Mouse (Mus musculus): ENCODE measurements at regions not wholly inside any gene's neighbourhood (a gene's known extent, or its start where the extent isn't known, plus 50 kb on each side); places are given as distances from the start of the nearest gene placed in this dataset.

- Histone ChIP-seq H3K9me3 (no peaks in the 10 kb centered on the region), H3K4me2 (peak overlapping the region; percentile 29), H3K27me3 (replicated peaks) (no peaks in the 10 kb centered on the region), H3K4me3 (no peak overlapping the region), H3K36me3 (no peaks in the 10 kb centered on the region), H3K9ac (no peak overlapping the region), H3K4me1 (no peaks in the 10 kb centered on the region; the same call in 1 of the 2 replicates), H3K27ac (replicated peaks) (no peak overlapping the region)
- WGBS, result 42% methylated on average over 10 of the region's 10 CpGs
- ATAC-seq (ENCODE audit: extremely low read depth, insufficient number of reproducible peaks, low FRiP score, low TSS enrichment), result no peak
Measured at GRCm38 (mm10) chr11:64801351-64801750, 177.5 kb upstream of the Elac2 start.

GRCm38 (mm10) chr11:64805567-64805966, 173.3 kb upstream of the Elac2 start:
- Histone ChIP-seq H3K4me1 (no peaks in the 10 kb centered on the region; the same call in 1 of the 2 replicates), H3K4me2 (no peak overlapping the region), H3K4me3 (no peak overlapping the region), H3K27ac (replicated peaks) (no peak overlapping the region), H3K9me3 (no peaks in the 10 kb centered on the region), H3K27me3 (replicated peaks) (no peaks in the 10 kb centered on the region), H3K9ac (no peak overlapping the region), H3K36me3 (no peaks in the 10 kb centered on the region)
- ATAC-seq (ENCODE audit: extremely low read depth, insufficient number of reproducible peaks, low FRiP score, low TSS enrichment), result no peak
- WGBS, result 78% methylated on average over 3 of the region's 3 CpGs

GRCm38 (mm10) chr11:64812408-64812807, 166.4 kb upstream of the Elac2 start:
- WGBS, result 72% methylated on average over 6 of the region's 6 CpGs
- Histone ChIP-seq H3K4me2 (no peak overlapping the region), H3K9me3 (no peaks in the 10 kb centered on the region), H3K4me3 (no peak overlapping the region), H3K4me1 (no peaks in the 10 kb centered on the region), H3K27ac (replicated peaks) (no peak overlapping the region), H3K36me3 (no peaks in the 10 kb centered on the region), H3K27me3 (replicated peaks) (no peaks in the 10 kb centered on the region), H3K9ac (no peak overlapping the region)
- no peak for ATAC-seq (ENCODE audit: extremely low read depth, insufficient number of reproducible peaks, low FRiP score, low TSS enrichment)

GRCm38 (mm10) chr11:64829429-64829828, 149.4 kb upstream of the Elac2 start:
- Histone ChIP-seq H3K4me3 (no peak overlapping the region), H3K4me1 (peaks cover 24% of the 10 kb centered on the region), H3K27ac (replicated peaks) (no peak overlapping the region), H3K9me3 (no peaks in the 10 kb centered on the region), H3K27me3 (replicated peaks) (no peaks in the 10 kb centered on the region), H3K4me2 (no peak overlapping the region), H3K9ac (no peak overlapping the region), H3K36me3 (no peaks in the 10 kb centered on the region)
- no peak for ATAC-seq (ENCODE audit: extremely low read depth, insufficient number of reproducible peaks, low FRiP score, low TSS enrichment)
- 78% methylated on average over 5 of the region's 5 CpGs for WGBS

- Histone ChIP-seq H3K9me3 (no peaks in the 10 kb centered on the region), H3K4me1 (peaks cover 31% of the 10 kb centered on the region), H3K4me3 (no peak overlapping the region), H3K27me3 (replicated peaks) (no peaks in the 10 kb centered on the region), H3K27ac (replicated peaks) (no peak overlapping the region), H3K36me3 (no peaks in the 10 kb centered on the region), H3K9ac (no peak overlapping the region), H3K4me2 (no peak overlapping the region)
- WGBS, result 44% methylated on average over 5 of the region's 5 CpGs
- no peak for ATAC-seq (ENCODE audit: extremely low read depth, insufficient number of reproducible peaks, low FRiP score, low TSS enrichment)
Measured at GRCm38 (mm10) chr11:64832453-64832852, 146.4 kb upstream of the Elac2 start.

- Histone ChIP-seq H3K9ac (no peak overlapping the region), H3K9me3 (no peaks in the 10 kb centered on the region), H3K4me2 (0 out of 2 replicates have a peak overlapping the region, but pooled peaks have one; percentile 12), H3K36me3 (no peaks in the 10 kb centered on the region), H3K4me1 (peaks cover 31% of the 10 kb centered on the region), H3K4me3 (no peak overlapping the region), H3K27ac (replicated peaks) (peak overlapping the region; percentile 51), H3K27me3 (replicated peaks) (no peaks in the 10 kb centered on the region)
- ATAC-seq (ENCODE audit: extremely low read depth, insufficient number of reproducible peaks, low FRiP score, low TSS enrichment), result no peak
- WGBS, result 26% methylated on average over 3 of the region's 3 CpGs
Measured at GRCm38 (mm10) chr11:64833786-64834185, 145.1 kb upstream of the Elac2 start.

GRCm38 (mm10) chr11:64836771-64837170, 142.1 kb upstream of the Elac2 start:
- Histone ChIP-seq H3K4me1 (peaks cover 31% of the 10 kb centered on the region), H3K27ac (replicated peaks) (no peak overlapping the region), H3K36me3 (no peaks in the 10 kb centered on the region), H3K9me3 (no peaks in the 10 kb centered on the region), H3K9ac (no peak overlapping the region), H3K4me3 (no peak overlapping the region), H3K4me2 (no peak overlapping the region), H3K27me3 (replicated peaks) (0 out of 2 replicates have a peak, but pooled peaks cover 3% of the 10 kb centered on the region)
- 75% methylated on average over 8 of the region's 8 CpGs for WGBS
- ATAC-seq (ENCODE audit: extremely low read depth, insufficient number of reproducible peaks, low FRiP score, low TSS enrichment), result no peak

GRCm38 (mm10) chr11:64841092-64841491, 137.7 kb upstream of the Elac2 start:
- H3K9me3 ChIP-seq, result no peaks in the 10 kb centered on the region

GRCm38 (mm10) chr11:64842775-64843530, 135.9 kb upstream of the Elac2 start:
- Histone ChIP-seq H3K4me1 (peaks cover 7% of the 10 kb centered on the region; the same call in 1 of the 2 replicates), H3K4me3 (no peak overlapping the region), H3K4me2 (no peak overlapping the region), H3K9me3 (no peaks in the 10 kb centered on the region), H3K9ac (no peak overlapping the region), H3K27ac (replicated peaks) (no peak overlapping the region), H3K27me3 (replicated peaks) (0 out of 2 replicates have a peak, but pooled peaks cover 3% of the 10 kb centered on the region), H3K36me3 (no peaks in the 10 kb centered on the region)
- no peak for ATAC-seq (ENCODE audit: extremely low read depth, insufficient number of reproducible peaks, low FRiP score, low TSS enrichment)
- WGBS, result 43% methylated on average over 18 of the region's 18 CpGs

More at GRCm38 (mm10) chr11:64841092-64841491, 137.7 kb upstream of the Elac2 start:
- H3K4me3 ChIP-seq, result no peak overlapping the region
- no peak overlapping the region for H3K9ac ChIP-seq
- peaks cover 7% of the 10 kb centered on the region; the same call in 1 of the 2 replicates for H3K4me1 ChIP-seq
- no peak overlapping the region for H3K4me2 ChIP-seq
- H3K27ac ChIP-seq (replicated peaks), result no peak overlapping the region
- H3K27me3 ChIP-seq (replicated peaks), result 0 out of 2 replicates have a peak, but pooled peaks cover 3% of the 10 kb centered on the region
- H3K36me3 ChIP-seq, result no peaks in the 10 kb centered on the region
- no peak for ATAC-seq (ENCODE audit: extremely low read depth, insufficient number of reproducible peaks, low FRiP score, low TSS enrichment)
- 72% methylated on average over 2 of the region's 2 CpGs for WGBS

GRCm38 (mm10) chr11:64846577-64847147, 132.2 kb upstream of the Elac2 start:
- Histone ChIP-seq H3K4me3 (no peak overlapping the region), H3K9ac (no peak overlapping the region), H3K27me3 (replicated peaks) (no peaks in the 10 kb centered on the region), H3K27ac (replicated peaks) (no peak overlapping the region), H3K36me3 (no peaks in the 10 kb centered on the region), H3K4me1 (peaks cover 7% of the 10 kb centered on the region; the same call in 1 of the 2 replicates), H3K9me3 (no peaks in the 10 kb centered on the region), H3K4me2 (no peak overlapping the region)
- WGBS, result 79% methylated on average over 7 of the region's 7 CpGs
- no peak for ATAC-seq (ENCODE audit: extremely low read depth, insufficient number of reproducible peaks, low FRiP score, low TSS enrichment)

GRCm38 (mm10) chr11:64859636-64860035, 119.2 kb upstream of the Elac2 start:
- no peak overlapping the region for H3K4me2 ChIP-seq
- no peaks in the 10 kb centered on the region for H3K9me3 ChIP-seq
- H3K27me3 ChIP-seq (replicated peaks), result no peaks in the 10 kb centered on the region
- WGBS, result 58% methylated on average over 3 of the region's 3 CpGs
- no peak overlapping the region for H3K4me3 ChIP-seq
- H3K27ac ChIP-seq (replicated peaks), result no peak overlapping the region
- H3K4me1 ChIP-seq, result no peaks in the 10 kb centered on the region
- no peak for ATAC-seq (ENCODE audit: extremely low read depth, insufficient number of reproducible peaks, low FRiP score, low TSS enrichment)
- no peak overlapping the region for H3K9ac ChIP-seq
- no peaks in the 10 kb centered on the region for H3K36me3 ChIP-seq
